Mouse (Mus musculus) megakaryocyte, embryonic 14.5 days (primary cell): ENCODE results near the gene Lkaaear1.

Experiments
- FLI1 ChIP-seq: IDR thresholded peaks from 2 replicates; pipeline ENCODE4 v1.6.1; 2012; ENCODE audit warnings: low read length, inconsistent platforms, mixed read lengths
- GATA1 ChIP-seq: IDR thresholded peaks from 3 replicates; pipeline ENCODE4 v1.6.1; 2012; ENCODE audit warnings: mixed read lengths, low read length, inconsistent platforms, borderline replicate concordance

- no peak for TF ChIP-seq GATA1
- TF ChIP-seq FLI1 = no peak
Measured at GRCm38 (mm10) chr2:181676424-181676823, 21.8 kb downstream of the Lkaaear1 start.
